In genomic region chr11:86916596-86917249, GRCm38 (mm10) we compare ENCODE assay signal across 13 mouse cellular contexts.
A peak's percentile ranks its signal among the peaks of the same experiment; 100 is the strongest.
DNase-seq lines count a peak whose midpoint lies in the region; ATAC-seq and TF ChIP-seq lines count a peak whose summit lies in the region.
"Had no signal": no experiment of that assay in that cellular context is flagged by ENCODE, and none has a peak within 500 bp of the region (broad histone marks: within the 10 kb centered on the region; RNA-seq: fewer than 3 reads in every experiment).

No protein-coding gene starts in this region.

- no peak for TF ChIP-seq CTCF in gastrocnemius, adult 2 months (IDR thresholded peaks at IDR 0.05)
- TF ChIP-seq CTCF in liver, postnatal 0 days (IDR thresholded peaks at IDR 0.05; ENCODE audit: low read depth) = no peak
- TF ChIP-seq CTCF in midbrain, postnatal 0 days (IDR thresholded peaks at IDR 0.05) = no peak

- intact Hi-C loops in gastrocnemius, adult 2 months (cut with DNase I) = loop anchor here (5.0 kb wide), 1 partner anchor 76 kb away; the partner anchor contains the start of gene Ypel2
- intact Hi-C loops in gastrocnemius, postnatal 14 days (cut with DNase I; ENCODE audit: low total_unique reads) = no loop called here

- H3K36me3 ChIP-seq in intestine, embryonic 15.5 days = no peaks in the 10 kb centered on the region
- H3K36me3 ChIP-seq in liver, postnatal 0 days (replicated peaks; ENCODE audit: insufficient read depth, low read length) = no peaks in the 10 kb centered on the region
- H3K36me3 ChIP-seq in midbrain, postnatal 0 days (ENCODE audit: insufficient read depth, low read length) = no peaks in the 10 kb centered on the region
- H3K36me3 ChIP-seq: forebrain, embryonic 10.5 days had no signal

- no peak overlapping the region for H3K9ac ChIP-seq in intestine, embryonic 15.5 days
- no peak overlapping the region for H3K9ac ChIP-seq in liver, postnatal 0 days (replicated peaks)
- H3K9ac ChIP-seq in midbrain, postnatal 0 days (replicated peaks; ENCODE audit: low read length, poor library complexity, severe bottlenecking) = no peak overlapping the region

- peak overlapping the region; percentile 20; the same call in 1 of the 2 replicates for H3K27ac ChIP-seq in gastrocnemius, adult 2 months
- no peak overlapping the region for H3K27ac ChIP-seq in intestine, embryonic 15.5 days
- no peak overlapping the region for H3K27ac ChIP-seq in liver, postnatal 0 days (ENCODE audit: low read depth)
- H3K27ac ChIP-seq in midbrain, postnatal 0 days (ENCODE audit: low read depth, low read length) = no peak overlapping the region
- H3K27ac ChIP-seq: forebrain, embryonic 10.5 days had no signal

- no peaks in the 10 kb centered on the region for H3K27me3 ChIP-seq in intestine, embryonic 15.5 days (replicated peaks)
- no peaks in the 10 kb centered on the region for H3K27me3 ChIP-seq in liver, postnatal 0 days (ENCODE audit: insufficient read depth, low read length)
- H3K27me3 ChIP-seq in midbrain, postnatal 0 days (ENCODE audit: insufficient read depth, low read length) = no peaks in the 10 kb centered on the region

- ATAC-seq in intestine, embryonic 15.5 days = peak; percentile 78
- peak; percentile 88 for ATAC-seq in liver, postnatal 0 days
- ATAC-seq in midbrain, postnatal 0 days (ENCODE audit: low FRiP score) = no peak
- ATAC-seq: activated CD4-positive, CD25-positive, alpha-beta regulatory T cell, adult 4 months had no signal

- no peak for TF ChIP-seq EP300 in liver, postnatal 0 days (IDR thresholded peaks at IDR 0.05; ENCODE audit: low read depth)

- 44% methylated on average over 8 of the region's 8 CpGs for WGBS in intestine, embryonic 15.5 days
- 58% methylated on average over 8 of the region's 8 CpGs for WGBS in liver, postnatal 0 days (ENCODE audit: insufficient replicate concordance)
- WGBS in midbrain, postnatal 0 days = 82% methylated on average over 8 of the region's 8 CpGs

- no peak overlapping the region for H3K4me3 ChIP-seq in gastrocnemius, adult 2 months
- H3K4me3 ChIP-seq in intestine, embryonic 15.5 days (replicated peaks) = no peak overlapping the region
- no peak overlapping the region for H3K4me3 ChIP-seq in liver, postnatal 0 days (ENCODE audit: low read depth, low read length)
- H3K4me3 ChIP-seq in midbrain, postnatal 0 days (ENCODE audit: low read depth, low read length) = no peak overlapping the region
- H3K4me3 ChIP-seq: forebrain, embryonic 10.5 days had no signal

- peaks cover 9% of the 10 kb centered on the region; the same call in 1 of the 2 replicates for H3K4me1 ChIP-seq in intestine, embryonic 15.5 days (replicated peaks)
- H3K4me1 ChIP-seq in liver, postnatal 0 days (ENCODE audit: insufficient read depth) = peaks cover 6% of the 10 kb centered on the region; the same call in 1 of the 2 replicates
- no peaks in the 10 kb centered on the region for H3K4me1 ChIP-seq in midbrain, postnatal 0 days (ENCODE audit: insufficient read depth, low read length)

- H3K9me3 ChIP-seq in intestine, embryonic 15.5 days = no peaks in the 10 kb centered on the region
- no peaks in the 10 kb centered on the region for H3K9me3 ChIP-seq in liver, postnatal 0 days (ENCODE audit: low read length)
- H3K9me3 ChIP-seq in midbrain, postnatal 0 days (ENCODE audit: low read length) = no peaks in the 10 kb centered on the region
- H3K9me3 ChIP-seq: forebrain, embryonic 10.5 days had no signal

- no peak for DNase-seq in gastrocnemius, adult 2 months
- DNase-seq in gastrocnemius, postnatal 14 days = no peak
- peak; percentile 52 to 68 for DNase-seq in heart, adult 9 months (ENCODE audit: low spot score in 2 of 2)
- DNase-seq in liver, postnatal 0 days = no peak
- DNase-seq in urinary bladder, postnatal 14 days (ENCODE audit: low spot score) = no peak
- DNase-seq in midbrain, postnatal 0 days (ENCODE audit: low spot score) = no peak
- no peak for DNase-seq in urinary bladder, adult 2 months (ENCODE audit: low spot score)
- DNase-seq: cerebellum, postnatal 10 days; gastrocnemius, postnatal 25 days; spleen, adult 18-20 months had no signal

- no peak overlapping the region for H3K4me2 ChIP-seq in intestine, embryonic 15.5 days (replicated peaks)
- no peak overlapping the region for H3K4me2 ChIP-seq in liver, postnatal 0 days (ENCODE audit: low read depth, low read length)
- no peak overlapping the region for H3K4me2 ChIP-seq in midbrain, postnatal 0 days (ENCODE audit: low read depth, low read length, poor library complexity, severe bottlenecking)

Comparison
In these comparisons a context has a peak if more than half of its experiments do, and no peak if none do; other contexts are left out.
1. DNase-seq: peak in heart, adult 9 months (2 of 2); none in gastrocnemius, adult 2 months (single experiment), gastrocnemius, postnatal 14 days (single experiment), liver, postnatal 0 days (single experiment), urinary bladder, postnatal 14 days (single experiment), midbrain, postnatal 0 days (single experiment) and urinary bladder, adult 2 months (single experiment).